Mouse (Mus musculus) olfactory bulb, adult 2 months (tissue): ENCODE measurements around the gene Ntng1.

ENCODE experiments used
- CTCF ChIP-seq: fragments of 200-500 bp; IDR thresholded peaks from 2 replicates; pipeline ENCODE4 v1.5.1; 2012; ENCODE audit warnings: low read depth, mild to moderate bottlenecking, low read length, moderate library complexity; ENCODE audit not compliant: insufficient read depth
- POLR2A ChIP-seq: fragments of 200-500 bp; IDR thresholded peaks from 2 replicates; pipeline ENCODE4 v1.6.1; 2012; ENCODE audit warnings: mild to moderate bottlenecking, low read depth, low read length, moderate library complexity; ENCODE audit not compliant: insufficient read depth

DNA sequence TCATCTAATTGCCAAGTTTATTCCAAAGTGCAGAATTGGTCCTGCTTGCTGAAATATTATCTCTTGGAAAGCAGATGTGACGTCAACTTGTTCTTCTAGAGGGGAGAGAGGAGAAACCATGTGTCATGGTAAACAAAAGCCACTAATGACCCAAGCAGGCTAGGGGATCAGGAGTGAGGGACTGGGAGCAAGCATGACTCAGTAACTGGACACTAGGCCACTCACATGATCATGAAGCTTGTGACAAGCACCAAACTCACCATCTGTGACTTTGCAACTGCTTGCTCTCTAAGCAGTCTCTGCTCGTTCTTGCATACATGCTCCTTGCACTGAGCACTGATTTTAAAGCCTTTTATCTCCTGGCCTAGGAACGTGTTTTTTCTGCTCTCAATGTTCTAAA, 340.2 kb downstream of the Ntng1 start:
- TF ChIP-seq CTCF, result no peak
- TF ChIP-seq POLR2A, result no peak
